Mouse (Mus musculus) left cerebral cortex, adult 11 months (tissue): Measurements from ENCODE around the gene Sufu.

Experiments used
- DNase-seq: peaks from one replicate; pipeline ENCODE4 v3.0.0; 2022; ENCODE audit warnings: low spot score

Gene Sufu

DNA sequence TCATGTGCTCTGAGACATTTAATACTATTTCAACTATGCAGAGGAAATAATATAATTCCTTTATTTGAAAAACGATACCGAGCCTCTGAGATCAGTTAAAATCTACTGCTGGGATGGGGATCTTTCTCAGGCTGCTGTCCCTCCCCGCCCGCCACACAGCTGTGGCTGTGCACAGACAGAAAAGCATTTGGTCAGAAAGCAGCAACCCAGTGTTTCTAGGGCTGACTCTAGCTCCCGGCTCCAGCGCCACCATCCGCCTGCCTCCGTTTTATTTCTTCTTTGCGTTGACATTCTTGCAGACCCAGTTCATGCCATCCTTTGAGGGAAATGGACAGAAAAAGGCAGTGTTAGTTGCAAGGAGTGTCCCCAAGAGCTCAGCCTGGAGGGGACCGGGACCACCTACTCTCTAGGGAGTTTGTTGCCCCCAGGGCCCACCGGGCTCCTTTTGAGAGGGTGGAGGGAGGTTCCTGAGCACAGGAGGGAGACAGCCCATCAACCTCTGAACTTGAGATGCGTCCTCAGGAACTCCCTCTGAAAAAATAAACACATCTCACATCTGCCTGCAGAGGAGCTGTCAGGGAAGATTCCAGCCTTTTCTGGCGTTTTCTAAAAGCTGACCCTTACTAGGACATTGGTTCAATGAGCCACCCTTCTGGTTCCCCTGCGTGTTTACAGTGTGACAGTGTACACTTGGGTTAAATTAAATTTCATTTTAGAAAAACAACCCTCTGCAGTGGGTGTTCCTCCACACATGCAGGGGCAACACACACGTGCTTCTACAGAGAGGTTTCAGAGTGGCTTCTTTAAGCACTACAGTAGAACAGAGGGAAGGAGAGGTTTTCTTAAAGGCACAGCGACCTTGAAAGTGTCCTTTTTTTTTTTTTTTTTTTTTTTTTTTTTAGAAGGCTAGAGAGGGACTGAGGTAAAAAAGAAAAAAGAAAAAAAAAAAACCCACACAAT lies 134.7 kb downstream of the Sufu start:
- no peak for DNase-seq

- DNase-seq, result no peak
Measured at GRCm38 (mm10) chr19:46532031-46532688, 135.5 kb downstream of the Sufu start.

DNA sequence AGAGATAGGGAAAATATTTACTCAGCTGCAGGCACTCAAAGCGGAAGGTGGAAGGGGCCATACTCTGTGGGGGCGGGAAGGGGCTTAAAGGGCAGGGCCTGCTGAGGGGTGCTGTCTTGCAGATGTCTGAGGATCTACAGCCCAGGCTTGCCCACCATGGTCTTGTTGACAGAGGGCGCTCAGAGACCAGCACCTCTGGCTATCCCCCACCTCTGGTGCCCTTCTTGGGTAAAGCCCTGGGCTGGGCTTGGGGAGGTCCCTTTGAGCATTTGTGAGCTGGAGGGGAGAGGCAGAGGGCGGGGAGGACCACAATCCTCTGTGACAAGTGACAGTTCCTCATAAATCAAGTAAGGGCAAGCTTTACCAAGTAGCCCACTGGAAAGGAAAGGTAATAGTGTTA lies 136.4 kb downstream of the Sufu start:
- no peak for DNase-seq

- DNase-seq, result no peak
Measured at GRCm38 (mm10) chr19:46533525-46533924, 136.8 kb downstream of the Sufu start.

GRCm38 (mm10) chr19:46534542-46535098 lies 137.9 kb downstream of the Sufu start:
- DNase-seq, result no peak

DNA sequence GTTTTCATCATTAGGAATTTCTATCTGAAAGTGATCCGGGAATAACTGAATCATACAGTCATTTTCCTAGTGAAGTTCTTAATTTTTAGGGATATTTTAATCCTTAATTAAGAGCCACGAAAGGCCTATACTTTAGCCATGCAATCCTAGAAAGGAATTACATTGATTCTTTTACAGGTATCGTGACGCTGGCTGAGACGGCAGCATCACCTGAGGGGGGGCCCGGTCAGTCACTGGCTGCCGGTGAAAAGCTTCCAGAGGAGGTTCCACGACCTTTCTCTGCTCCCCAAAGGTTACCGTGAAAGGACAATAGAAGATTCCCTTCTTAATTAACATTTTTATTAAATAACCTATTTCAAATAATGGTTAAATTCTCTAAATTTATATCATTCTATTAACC lies 140.7 kb downstream of the Sufu start:
- DNase-seq, result no peak

GRCm38 (mm10) chr19:46538213-46538612 lies 141.5 kb downstream of the Sufu start:
- no peak for DNase-seq
